Mouse (Mus musculus) T-cell, adult 2 months (primary cell): Measurements from ENCODE around the gene Hoxb3.

Experiments used
- DNase-seq: peaks from one replicate; pipeline ENCODE4 v3.0.0; 2022; ENCODE audit warnings: low spot score

The Hoxb3 gene

GRCm38 (mm10) chr11:96353522-96353841 is 30.4 kb downstream of the Hoxb3 start:
- DNase-seq: no peak

GRCm38 (mm10) chr11:96353939-96354338 is 30.8 kb downstream of the Hoxb3 start:
- DNase-seq: no peak

- DNase-seq: no peak
Observed at GRCm38 (mm10) chr11:96354376-96354775, 31.2 kb downstream of the Hoxb3 start.

GRCm38 (mm10) chr11:96354801-96355311 is 31.7 kb downstream of the Hoxb3 start:
- DNase-seq: no peak

GRCm38 (mm10) chr11:96363807-96364206 is 40.7 kb downstream of the Hoxb3 start:
- DNase-seq: no peak

- DNase-seq: no peak
Observed at GRCm38 (mm10) chr11:96365441-96366091, 42.4 kb downstream of the Hoxb3 start, which contains the start of gene Hoxb1. TSS of gene Hoxb1 (plus strand) at chr11:96365752.

- no peak for DNase-seq
Observed at GRCm38 (mm10) chr11:96366092-96367041, 43.2 kb downstream of the Hoxb3 start.

- no peak for DNase-seq
Observed at GRCm38 (mm10) chr11:96367141-96367540, 44.0 kb downstream of the Hoxb3 start.

GRCm38 (mm10) chr11:96368686-96369085 is 45.6 kb downstream of the Hoxb3 start:
- DNase-seq: no peak

GRCm38 (mm10) chr11:96369140-96369539 is 46.0 kb downstream of the Hoxb3 start:
- DNase-seq: no peak

GRCm38 (mm10) chr11:96371726-96372125 is 48.6 kb downstream of the Hoxb3 start:
- DNase-seq: no peak

GRCm38 (mm10) chr11:96372519-96372918 is 49.4 kb downstream of the Hoxb3 start:
- DNase-seq: no peak

- DNase-seq: no peak
Observed at GRCm38 (mm10) chr11:96374810-96375209, 51.7 kb downstream of the Hoxb3 start.

- no peak for DNase-seq
Observed at GRCm38 (mm10) chr11:96383381-96383780, 60.3 kb downstream of the Hoxb3 start.

- no peak for DNase-seq
Observed at GRCm38 (mm10) chr11:96387635-96388034, 64.5 kb downstream of the Hoxb3 start.

GRCm38 (mm10) chr11:96396772-96397626 is 73.9 kb downstream of the Hoxb3 start:
- no peak for DNase-seq
